Mouse (Mus musculus) thymus, adult 2 months (tissue): ENCODE measurements around the gene Cep295nl. TPM values are rescaled to one million over a fixed set of nuclear protein-coding genes. Genes with fewer than 3 reads are reported as not detected.

Experiments
- DNase-seq: peaks from one replicate; pipeline ENCODE4 v3.0.0; 2021
- H3K27ac ChIP-seq: fragments of 200-500 bp; 2 replicates; pipeline ENCODE4 v1.5.1; 2012; ENCODE audit warnings: low read length, control low read depth; ENCODE audit not compliant: control insufficient read depth, insufficient read depth
- H3K27me3 ChIP-seq: fragments of 200-500 bp; 2 replicates; pipeline ENCODE4 v1.6.1; 2012; ENCODE audit warnings: mild to moderate bottlenecking, low read length, moderate library complexity, mixed read lengths; ENCODE audit not compliant: control insufficient read depth, insufficient read depth
- H3K36me3 ChIP-seq: fragments of 200-500 bp; 2 replicates; pipeline ENCODE4 v1.6.1; 2012; ENCODE audit warnings: mild to moderate bottlenecking, low read length, moderate library complexity; ENCODE audit not compliant: control insufficient read depth, insufficient read depth
- H3K4me1 ChIP-seq: fragments of 200-500 bp; replicated peaks from 2 replicates; pipeline ENCODE4 v1.6.1; 2012; ENCODE audit warnings: low read length; ENCODE audit not compliant: control insufficient read depth, insufficient read depth
- H3K4me3 ChIP-seq: fragments of 200-500 bp; 2 replicates; pipeline ENCODE4 v1.5.1; 2012; ENCODE audit warnings: mild to moderate bottlenecking, low read length, control low read depth, moderate library complexity; ENCODE audit not compliant: control insufficient read depth, insufficient read depth
- CTCF ChIP-seq: fragments of 200-500 bp; IDR thresholded peaks from 2 replicates; pipeline ENCODE4 v1.5.1; 2012; ENCODE audit warnings: mild to moderate bottlenecking, control low read depth, low read length, moderate library complexity, borderline replicate concordance; ENCODE audit not compliant: control insufficient read depth, poor library complexity, insufficient read depth; ENCODE audit errors: extremely low read depth
- POLR2A ChIP-seq: fragments of 200-500 bp; IDR thresholded peaks from 2 replicates; pipeline ENCODE4 v1.6.1; 2012; ENCODE audit warnings: mild to moderate bottlenecking, low read length, control low read depth, moderate library complexity; ENCODE audit not compliant: control insufficient read depth, poor library complexity, insufficient read depth; ENCODE audit errors: extremely low read depth
- WGBS: fragments of 180-500 bp; shearing (Covaris S2); methylation state at CpG from one replicate; pipeline ENCODE4 v1.1.7; 2018; 5-methylcytosine and 5-hydroxymethylcytosine counted together
- polyA plus RNA-seq: library from polyadenylated mRNA; depleted of rRNA; stranded (reverse); fragments of >200 nt; gene quantifications from 2 replicates; pipeline ENCODE4 v1.2.3, GENCODE M21; 2012

The Cep295nl gene
- polyA plus RNA-seq, 1 experiment, result 0.26 TPM

DNA sequence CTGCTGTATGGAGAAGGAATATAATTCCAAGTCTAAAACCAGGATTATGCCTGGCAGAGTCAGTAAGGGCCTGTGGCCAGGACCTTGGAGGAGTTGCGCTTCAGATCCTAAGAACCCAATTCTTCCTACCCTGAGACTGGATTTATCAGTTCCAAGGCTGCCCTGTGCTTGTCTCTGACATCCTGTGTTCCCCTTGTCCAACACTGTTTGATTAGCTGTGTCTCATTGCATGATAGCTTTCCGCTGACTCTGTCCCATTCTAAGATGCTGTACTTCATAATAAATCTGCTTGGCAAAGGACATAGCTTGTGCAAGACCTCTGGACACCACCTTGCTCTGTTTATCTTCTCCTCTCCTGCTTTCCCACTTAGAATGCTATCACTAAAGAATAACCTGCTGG is 5.1 kb upstream of the Cep295nl start:
- DNase-seq, result no peak
- TF ChIP-seq POLR2A (no peak), CTCF (no peak)
- peak overlapping the region; percentile 98; the same call in 1 of the 2 replicates for H3K27ac ChIP-seq
- H3K4me1 ChIP-seq, result peaks cover 53% of the 10 kb centered on the region
- no peaks in the 10 kb centered on the region for H3K27me3 ChIP-seq
- no peaks in the 10 kb centered on the region for H3K36me3 ChIP-seq
- 100% methylated on average over 2 of the region's 2 CpGs for WGBS
- H3K4me3 ChIP-seq, result no peak overlapping the region

DNA sequence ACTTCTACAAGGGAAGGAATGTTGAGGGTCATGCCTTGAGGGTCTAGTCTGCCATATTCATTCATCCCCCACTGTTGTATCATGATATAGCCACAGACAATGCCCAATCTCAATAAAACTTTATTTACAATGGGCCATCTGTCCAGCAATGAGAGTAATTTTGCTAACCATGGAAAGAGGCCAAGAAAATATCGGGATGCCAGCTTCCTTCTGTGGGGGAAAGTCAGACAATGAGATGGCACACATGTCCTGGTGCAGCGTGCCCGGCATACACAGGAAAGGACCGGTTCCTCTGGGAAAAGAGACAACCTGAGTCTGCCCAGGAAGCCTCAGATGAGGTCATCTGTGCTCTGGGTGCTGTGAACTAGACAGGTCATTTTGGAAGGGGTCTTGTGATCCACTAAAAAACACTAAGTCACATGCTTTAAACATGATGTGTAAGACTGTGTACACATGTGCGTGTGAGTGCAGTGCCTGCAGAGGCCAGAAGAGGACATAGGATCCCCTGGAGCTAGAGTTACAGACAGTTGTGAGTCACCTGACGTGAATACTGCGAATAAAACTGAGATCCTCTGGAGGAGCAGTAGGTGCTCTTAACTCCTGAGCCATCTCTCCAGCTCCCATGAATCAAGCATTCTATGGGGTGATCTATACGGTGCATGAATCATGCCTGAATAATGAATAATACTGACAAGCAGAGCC is 4.2 kb upstream of the Cep295nl start:
- H3K27me3 ChIP-seq, result no peaks in the 10 kb centered on the region
- no peak overlapping the region for H3K27ac ChIP-seq
- no peaks in the 10 kb centered on the region for H3K36me3 ChIP-seq
- H3K4me3 ChIP-seq, result no peak overlapping the region
- no peak for DNase-seq
- peaks cover 62% of the 10 kb centered on the region for H3K4me1 ChIP-seq
- WGBS, result 96% methylated on average over 8 of the region's 8 CpGs
- TF ChIP-seq CTCF (no peak), POLR2A (no peak)

- H3K4me3 ChIP-seq, result no peak overlapping the region
- no peaks in the 10 kb centered on the region for H3K27me3 ChIP-seq
- peaks cover 65% of the 10 kb centered on the region for H3K4me1 ChIP-seq
- no peak overlapping the region for H3K27ac ChIP-seq
- no peak for TF ChIP-seq CTCF
- TF ChIP-seq POLR2A, result no peak
- 61% methylated on average over 4 of the region's 4 CpGs for WGBS
- no peak for DNase-seq
- H3K36me3 ChIP-seq, result no peaks in the 10 kb centered on the region
These were observed 3.4 kb upstream of the Cep295nl start for GRCm38 (mm10) chr11:118345693-118346092.

DNA sequence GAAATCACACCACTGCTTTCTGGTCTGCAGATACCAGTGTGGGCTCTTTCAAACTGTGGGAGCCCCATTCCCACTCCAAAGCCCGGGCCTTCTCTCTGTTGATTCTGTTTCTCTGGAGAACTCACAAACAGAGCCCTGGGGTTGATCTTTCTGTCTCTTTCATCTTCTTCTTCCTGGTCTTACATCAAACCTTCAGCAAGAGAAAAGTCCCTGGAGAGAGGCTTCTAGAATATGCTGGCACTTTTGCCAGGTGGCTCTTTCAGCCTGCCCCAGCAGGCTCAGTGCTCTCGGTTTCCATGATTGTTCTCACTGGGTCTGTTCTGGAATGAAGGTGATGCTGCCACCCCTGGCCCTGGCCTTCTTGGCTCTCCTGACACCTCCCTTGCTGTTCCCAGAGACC is 1.3 kb upstream of the Cep295nl start:
- 73% methylated on average over 2 of the region's 2 CpGs for WGBS
- no peak for TF ChIP-seq POLR2A
- TF ChIP-seq CTCF, result no peak
- no peak overlapping the region for H3K4me3 ChIP-seq
- peaks cover 56% of the 10 kb centered on the region for H3K4me1 ChIP-seq
- no peaks in the 10 kb centered on the region for H3K36me3 ChIP-seq
- DNase-seq, result no peak
- H3K27me3 ChIP-seq, result no peaks in the 10 kb centered on the region
- no peak overlapping the region for H3K27ac ChIP-seq

DNA sequence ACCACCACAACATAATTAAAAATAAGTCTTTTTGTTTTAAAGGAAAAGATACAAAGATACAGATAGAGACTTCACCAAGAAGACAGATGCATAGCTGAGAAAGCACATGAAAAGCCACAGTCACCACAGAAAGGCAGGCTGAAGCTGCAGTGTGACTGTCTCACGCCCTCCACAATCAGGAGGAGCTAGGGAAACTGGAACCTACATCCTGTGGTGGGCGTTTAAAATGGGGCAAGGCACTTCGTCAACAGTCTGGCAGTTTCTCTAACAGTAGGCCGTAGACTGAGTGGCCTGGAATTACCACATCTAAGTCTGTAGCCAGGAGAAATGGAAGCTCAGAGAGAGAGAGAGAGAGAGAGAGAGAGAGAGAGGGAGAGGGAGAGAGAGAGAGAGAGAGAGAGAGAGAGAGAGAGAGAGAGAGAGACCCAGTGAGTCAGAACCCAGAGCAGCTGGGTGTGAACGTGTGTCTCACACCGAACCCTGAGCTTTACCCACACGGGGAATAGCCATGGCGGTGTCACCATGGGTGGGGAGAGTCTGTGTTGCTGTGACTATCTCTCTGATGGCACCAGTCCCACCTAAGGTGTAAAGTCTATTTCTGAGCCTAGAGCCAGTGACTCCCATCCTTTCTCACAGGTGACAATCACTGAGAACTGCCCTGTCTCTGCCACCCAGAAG is 4.7 kb downstream of the Cep295nl start:
- no peaks in the 10 kb centered on the region for H3K27me3 ChIP-seq
- TF ChIP-seq CTCF (no peak), POLR2A (no peak)
- H3K4me3 ChIP-seq, result no peak overlapping the region
- DNase-seq, result peak; percentile 67
- H3K27ac ChIP-seq, result peak overlapping the region; percentile 91
- WGBS, result 7% methylated on average over 8 of the region's 8 CpGs
- H3K36me3 ChIP-seq, result peaks cover 4% of the 10 kb centered on the region; the same call in 1 of the 2 replicates
- H3K4me1 ChIP-seq, result peaks cover 44% of the 10 kb centered on the region

- WGBS, result 92% methylated on average over 17 of the region's 17 CpGs
- no peak for DNase-seq
- H3K4me3 ChIP-seq, result no peak overlapping the region
- TF ChIP-seq POLR2A (no peak), CTCF (no peak)
- peaks cover 4% of the 10 kb centered on the region; the same call in 1 of the 2 replicates for H3K36me3 ChIP-seq
- no peaks in the 10 kb centered on the region for H3K27me3 ChIP-seq
- H3K27ac ChIP-seq, result no peak overlapping the region
- H3K4me1 ChIP-seq, result peaks cover 23% of the 10 kb centered on the region
These were observed 8.9 kb downstream of the Cep295nl start for GRCm38 (mm10) chr11:118333431-118333830.

GRCm38 (mm10) chr11:118332376-118332775 is 9.9 kb downstream of the Cep295nl start:
- TF ChIP-seq CTCF (no peak), POLR2A (no peak)

More at GRCm38 (mm10) chr11:118332376-118332775, 9.9 kb downstream of the Cep295nl start:
- no peak for DNase-seq
- Histone ChIP-seq H3K36me3 (peaks cover 4% of the 10 kb centered on the region; the same call in 1 of the 2 replicates), H3K27me3 (no peaks in the 10 kb centered on the region), H3K4me3 (no peak overlapping the region), H3K4me1 (peaks cover 13% of the 10 kb centered on the region), H3K27ac (no peak overlapping the region)
- WGBS, result 97% methylated on average over 11 of the region's 11 CpGs
